Mouse (Mus musculus) hematopoietic stem cell, adult 5-6 weeks (primary cell): ENCODE measurements around the gene Mamdc2. TPM values are rescaled to one million over a fixed set of nuclear protein-coding genes. Genes with fewer than 3 reads are reported as not detected.

Experiments
- ATAC-seq, 2 experiments: fragments of 125-278 bp in 1 of 2; replicated peaks in 1 of 2; 2 replicates each; pipeline ENCODE4 v1.8.0; 2016 to 2017; ENCODE audit warnings: inconsistent platforms in 2 of 2, mild to moderate bottlenecking in 2 of 2, moderate number of reproducible peaks in 2 of 2, low read depth in 1 of 2, moderate TSS enrichment in 1 of 2; ENCODE audit not compliant: low FRiP score in 2 of 2, poor library complexity in 2 of 2, severe bottlenecking in 2 of 2, insufficient read depth in 1 of 2, low TSS enrichment in 1 of 2
- total RNA-seq: library from RNA; stranded (forward); fragments of 172-1452, 232-1000 nt; gene quantifications from 2 replicates; pipeline ENCODE4 v1.2.3, GENCODE M21; 2017

Mamdc2 gene
- total RNA-seq, 1 experiment from 2014 or later = 11.1 TPM

GRCm38 (mm10) chr19:23376536-23377201, 71.6 kb downstream of the Mamdc2 start:
- no peak for ATAC-seq

GRCm38 (mm10) chr19:23374941-23375656, 73.1 kb downstream of the Mamdc2 start:
- ATAC-seq = no peak

- no peak for ATAC-seq
Observed at GRCm38 (mm10) chr19:23373728-23374127, 74.5 kb downstream of the Mamdc2 start.

- ATAC-seq = peak; percentile 53 to 64; a peak in 2 of 4 replicates
Observed at GRCm38 (mm10) chr19:23373287-23373686, 75.0 kb downstream of the Mamdc2 start.

DNA sequence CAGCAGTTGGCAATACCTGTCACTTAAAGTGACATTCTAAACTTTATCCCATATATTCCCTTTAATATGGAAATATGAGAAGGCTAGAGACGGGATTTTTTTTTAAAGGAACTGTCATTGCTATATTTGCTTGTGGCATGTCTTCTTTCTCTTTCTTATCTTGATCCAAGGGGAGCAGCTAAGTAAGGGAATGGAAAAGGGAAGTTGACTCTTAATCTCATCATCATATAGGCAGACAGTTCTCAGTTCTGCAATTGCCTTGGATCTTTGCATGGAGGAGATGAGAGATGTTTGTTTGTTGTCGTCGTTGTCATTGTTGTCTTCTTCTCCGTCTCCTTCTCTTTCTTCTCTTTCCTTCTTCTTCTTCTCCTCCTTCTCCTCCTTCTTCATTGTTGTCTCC, 79.0 kb downstream of the Mamdc2 start:
- no peak for ATAC-seq

GRCm38 (mm10) chr19:23362006-23362405, 86.2 kb downstream of the Mamdc2 start:
- ATAC-seq = no peak

GRCm38 (mm10) chr19:23361124-23361523, 87.1 kb downstream of the Mamdc2 start:
- no peak for ATAC-seq

DNA sequence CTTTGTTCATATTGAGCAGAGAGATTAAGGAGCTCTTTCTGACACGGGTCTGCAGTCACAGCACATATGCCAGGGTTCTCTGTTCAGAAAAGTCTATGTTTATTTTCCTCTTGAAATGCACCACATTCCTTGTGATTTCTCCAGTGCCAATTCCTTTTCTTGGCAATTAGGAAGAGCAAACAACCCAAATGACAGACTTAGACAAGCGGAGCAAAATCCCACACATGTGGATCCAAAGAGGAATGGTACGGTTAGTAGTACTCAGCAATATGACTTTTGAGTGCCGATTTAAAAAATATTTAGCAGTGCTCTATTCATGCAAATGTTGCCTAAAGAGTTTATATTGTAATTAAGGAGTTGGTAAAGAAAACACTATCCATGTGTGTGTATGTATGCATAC, 87.7 kb downstream of the Mamdc2 start:
- no peak for ATAC-seq

- peak in 1 of 2 experiments; percentile 56; a peak in 1 of 4 replicates for ATAC-seq
Observed at GRCm38 (mm10) chr19:23357253-23357652, 91.0 kb downstream of the Mamdc2 start.

GRCm38 (mm10) chr19:23354738-23355137, 93.5 kb downstream of the Mamdc2 start:
- no peak for ATAC-seq

GRCm38 (mm10) chr19:23353881-23354401, 94.3 kb downstream of the Mamdc2 start:
- ATAC-seq = no peak

GRCm38 (mm10) chr19:23353161-23353560, 95.1 kb downstream of the Mamdc2 start:
- ATAC-seq = peak; percentile 89 to 90

- ATAC-seq = no peak
Observed at GRCm38 (mm10) chr19:23351808-23352491, 96.3 kb downstream of the Mamdc2 start.

DNA sequence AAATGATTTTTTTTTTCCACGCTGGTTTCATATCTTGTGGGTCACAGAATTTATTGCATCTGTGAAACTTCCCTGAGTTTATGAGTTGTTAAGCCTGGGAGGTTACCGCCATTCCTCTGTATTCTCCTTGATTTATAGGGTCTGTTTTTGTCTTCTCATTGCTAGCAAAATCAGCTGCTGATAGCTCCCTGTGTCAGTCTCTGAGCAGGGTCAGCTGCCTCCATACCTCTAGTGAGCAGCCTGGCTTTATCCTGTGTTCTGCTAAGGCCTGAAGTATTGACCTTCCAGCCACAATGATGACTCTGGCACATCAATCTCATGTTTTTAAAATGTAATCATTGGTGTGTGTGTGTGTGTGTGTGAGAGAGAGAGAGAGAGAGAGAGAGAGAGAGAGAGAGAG, 98.3 kb downstream of the Mamdc2 start:
- no peak for ATAC-seq

GRCm38 (mm10) chr19:23342782-23343181, 105.5 kb downstream of the Mamdc2 start:
- no peak for ATAC-seq

GRCm38 (mm10) chr19:23332883-23333282, 115.4 kb downstream of the Mamdc2 start:
- no peak for ATAC-seq

- ATAC-seq = no peak
Observed at GRCm38 (mm10) chr19:23330842-23331241, 117.4 kb downstream of the Mamdc2 start.

DNA sequence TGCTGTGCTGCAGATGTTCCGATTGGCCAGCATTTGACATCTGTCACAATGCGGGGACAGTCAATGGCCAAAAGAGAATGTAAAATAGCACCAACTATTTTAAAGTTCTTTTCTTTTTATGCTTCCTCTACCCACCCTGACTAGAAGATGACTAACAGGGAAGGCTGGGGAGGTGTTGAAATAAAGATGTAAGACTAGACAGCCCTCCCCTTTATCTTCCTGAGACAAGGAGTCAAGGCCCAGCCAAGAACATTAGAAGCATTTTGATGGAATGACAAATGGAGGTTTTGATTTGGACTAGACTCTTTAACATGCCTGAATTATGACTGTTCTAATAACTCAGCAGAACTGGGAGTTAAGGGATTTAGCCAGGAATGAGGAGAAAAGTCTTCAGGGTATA, 118.9 kb downstream of the Mamdc2 start:
- ATAC-seq = no peak
